Mouse (Mus musculus): ENCODE measurements around the gene Prkce. TPM values are rescaled to one million over a fixed set of nuclear protein-coding genes. Genes with fewer than 3 reads are reported as not detected.

Prkce gene
- total RNA-seq, 2 experiments from 2014 or later, result 22.8 to 31.8 TPM

DNA sequence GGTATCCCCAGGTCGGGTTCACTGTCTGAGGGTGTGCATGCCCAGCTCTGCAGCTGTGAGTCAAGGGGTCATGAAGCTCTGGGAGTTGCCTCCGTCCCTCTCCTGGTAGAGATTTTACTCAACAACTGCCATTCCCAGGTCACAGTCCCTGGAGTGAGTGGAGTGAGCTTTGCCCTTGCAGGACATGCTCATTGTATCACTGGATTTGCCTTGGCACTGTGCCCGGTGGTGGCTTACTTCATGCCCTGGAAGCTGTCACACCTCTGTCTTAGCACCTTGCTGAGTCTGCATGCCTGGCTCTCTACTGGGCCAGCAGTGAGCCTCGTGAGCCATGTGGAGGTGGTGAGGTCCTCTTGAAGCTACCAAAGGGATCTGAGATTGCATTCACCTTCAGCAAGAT lies 167.4 kb downstream of the Prkce start:
- DNase-seq, result peak; percentile 70

- peak; percentile 15 for DNase-seq
These were observed 169.1 kb downstream of the Prkce start for GRCm38 (mm10) chr17:86336652-86337073.

DNA sequence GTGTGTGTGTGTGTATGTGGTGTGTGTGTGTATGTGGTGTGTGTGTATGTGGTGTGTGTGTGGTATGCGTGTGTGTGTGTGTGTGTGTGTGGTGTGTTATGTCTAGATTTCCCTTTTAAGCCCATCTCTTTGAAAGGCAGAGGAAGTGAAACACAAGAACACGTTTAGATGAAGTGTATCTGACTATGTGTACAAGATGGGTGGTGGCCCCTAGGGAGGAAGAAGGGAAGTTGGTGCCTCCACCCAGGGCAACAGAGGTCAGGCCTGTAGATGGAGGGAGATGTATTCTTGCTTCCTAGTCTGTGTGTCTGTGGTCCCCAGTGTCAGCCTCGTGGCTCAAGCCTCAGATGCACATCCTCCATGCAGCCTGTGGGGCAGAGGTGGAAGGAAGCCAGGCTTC lies 169.5 kb downstream of the Prkce start:
- DNase-seq, result peak; percentile 17

DNA sequence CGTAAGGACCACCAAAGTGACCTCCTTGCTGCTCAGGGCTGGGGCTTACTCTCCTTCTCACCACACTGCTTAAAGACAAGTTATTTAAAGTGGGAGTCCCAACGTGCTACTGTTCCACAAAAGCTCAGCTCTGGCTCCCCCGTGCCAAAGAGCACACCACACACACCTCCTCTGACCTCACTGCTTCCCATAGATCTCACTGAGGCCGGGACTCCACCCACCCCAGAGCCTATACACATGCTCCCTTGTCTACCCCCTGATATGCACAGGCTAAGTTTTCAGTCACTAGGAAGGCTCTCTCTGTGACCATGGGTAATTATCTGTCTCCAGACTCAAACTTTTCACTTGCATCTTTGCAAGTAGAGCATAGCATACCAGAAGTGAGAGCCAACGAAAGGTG lies 170.7 kb downstream of the Prkce start:
- no peak for DNase-seq

- DNase-seq, result no peak
These were observed 176.4 kb downstream of the Prkce start for GRCm38 (mm10) chr17:86344032-86344431.

DNA sequence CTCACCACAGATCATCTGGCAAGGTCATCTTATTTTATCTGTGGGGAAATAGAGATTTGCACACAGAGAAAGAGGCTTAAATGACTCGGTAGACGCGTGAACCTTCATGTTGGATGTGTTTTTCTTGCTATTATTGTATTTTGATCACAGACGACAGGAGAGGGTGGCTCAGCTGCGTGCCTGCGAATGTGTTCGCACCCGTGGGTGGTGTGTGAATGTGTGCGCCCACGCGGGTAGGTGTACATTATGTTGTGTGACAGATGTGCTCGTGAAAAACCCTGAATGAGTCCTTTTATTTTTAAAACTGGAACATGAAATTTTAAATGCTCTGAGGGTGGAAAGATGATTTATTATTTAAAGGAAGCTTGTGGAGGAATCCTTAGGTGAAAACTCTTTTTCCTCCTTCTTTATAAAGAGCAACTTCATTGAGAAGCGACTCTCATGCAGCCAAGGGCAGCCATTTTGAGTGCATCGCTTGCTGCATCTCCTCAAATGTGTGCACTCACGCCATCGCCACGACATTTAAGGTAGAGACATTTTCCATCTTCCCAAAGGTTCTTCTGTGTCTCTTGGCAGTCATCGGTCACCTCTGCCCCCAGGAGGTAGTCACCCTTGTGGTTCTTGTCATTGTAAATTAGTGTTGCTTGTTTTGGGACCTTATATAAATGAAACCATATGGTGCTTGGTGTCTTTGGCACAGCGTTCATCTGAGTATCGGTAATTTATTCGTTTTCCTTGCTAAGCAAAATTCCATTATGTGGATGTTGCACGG lies 177.8 kb downstream of the Prkce start:
- no peak for DNase-seq

DNA sequence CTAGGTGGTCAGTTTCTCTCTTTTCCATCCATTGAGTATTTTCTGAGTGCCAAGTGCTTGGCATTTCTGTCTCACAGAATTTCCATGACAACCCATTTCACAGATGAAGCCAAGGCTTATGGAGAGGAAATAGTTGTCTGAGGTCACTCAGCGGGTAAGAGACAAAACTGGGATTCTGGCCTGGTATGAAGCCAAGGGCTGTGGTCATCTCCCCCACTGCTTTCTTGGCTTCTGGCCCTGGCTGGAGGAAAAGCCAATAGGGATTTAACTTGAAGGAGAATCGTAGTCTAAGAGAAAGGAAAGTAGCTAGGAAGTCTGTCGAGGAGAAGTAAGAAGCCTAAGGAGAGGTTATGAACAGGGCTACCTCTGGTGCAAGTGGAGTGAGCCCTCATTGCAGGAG lies 182.7 kb downstream of the Prkce start:
- peak; percentile 70 for DNase-seq

GRCm38 (mm10) chr17:86350791-86351261 lies 183.2 kb downstream of the Prkce start:
- DNase-seq, result peak; percentile 37

GRCm38 (mm10) chr17:86351282-86351681 lies 183.7 kb downstream of the Prkce start:
- no peak for DNase-seq

- no peak for DNase-seq
These were observed 184.9 kb downstream of the Prkce start for GRCm38 (mm10) chr17:86352247-86353037.

DNA sequence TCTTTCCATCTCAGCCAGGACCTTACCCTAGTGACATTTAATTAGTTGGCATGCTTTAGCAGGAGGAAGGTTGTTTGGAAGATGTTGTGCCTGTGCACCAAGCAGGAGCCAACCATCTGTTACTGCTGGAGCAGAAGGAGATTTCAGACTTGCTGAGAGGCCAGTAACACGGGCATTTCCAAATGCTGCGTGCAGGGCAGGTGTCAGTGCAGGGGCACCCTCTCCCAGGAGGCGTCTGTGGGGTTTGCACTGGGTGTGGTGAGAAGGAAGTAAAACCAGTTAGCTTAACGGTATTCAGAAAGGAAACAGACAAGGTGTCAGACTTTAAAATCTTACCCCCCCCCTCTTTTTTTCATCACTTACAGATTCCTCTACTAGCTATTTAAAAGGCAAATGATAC lies 186.1 kb downstream of the Prkce start:
- DNase-seq, result no peak

- DNase-seq, result no peak
These were observed 186.5 kb downstream of the Prkce start for GRCm38 (mm10) chr17:86354101-86354500.

DNA sequence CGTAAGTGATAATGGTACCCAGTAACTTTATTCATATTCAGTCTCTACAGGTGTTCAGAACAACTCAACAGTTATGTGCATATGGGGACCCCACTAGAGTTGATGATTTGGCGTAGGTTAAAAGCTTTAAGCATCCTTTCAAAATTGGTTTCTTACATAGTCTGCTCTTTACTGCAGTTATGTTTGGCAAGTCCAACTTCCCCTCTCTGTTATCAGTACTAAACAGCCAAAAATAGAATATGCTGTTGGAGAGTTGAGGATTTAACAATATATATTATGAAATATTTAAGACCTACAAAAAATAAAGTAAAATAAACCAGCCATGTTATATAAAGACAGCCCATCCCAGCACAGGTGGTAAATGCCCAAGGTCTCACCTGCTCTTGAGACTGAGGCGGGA lies 187.3 kb downstream of the Prkce start:
- DNase-seq, result no peak

DNA sequence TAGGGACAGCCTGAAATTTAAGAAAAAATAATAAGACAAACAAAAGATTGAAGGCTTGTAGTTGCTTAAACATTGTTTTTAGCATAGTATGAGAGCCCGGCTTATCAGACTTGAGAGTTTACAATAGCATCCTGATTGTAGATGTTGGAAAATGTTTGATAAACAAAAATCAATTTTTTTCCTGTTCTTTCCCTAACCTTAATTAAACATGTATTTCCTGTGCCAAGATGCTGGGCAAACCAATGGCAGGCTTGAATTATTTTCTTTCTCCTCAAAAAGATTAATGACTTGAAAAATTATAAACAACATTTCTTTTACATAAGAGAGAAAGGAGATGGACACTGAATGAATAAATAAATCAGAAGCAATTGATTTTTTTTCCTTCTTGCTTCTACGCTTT lies 187.7 kb downstream of the Prkce start:
- DNase-seq, result no peak

GRCm38 (mm10) chr17:86355772-86356451 lies 188.3 kb downstream of the Prkce start:
- no peak for DNase-seq

- no peak for DNase-seq
These were observed 190.8 kb downstream of the Prkce start for GRCm38 (mm10) chr17:86358388-86358787.

DNA sequence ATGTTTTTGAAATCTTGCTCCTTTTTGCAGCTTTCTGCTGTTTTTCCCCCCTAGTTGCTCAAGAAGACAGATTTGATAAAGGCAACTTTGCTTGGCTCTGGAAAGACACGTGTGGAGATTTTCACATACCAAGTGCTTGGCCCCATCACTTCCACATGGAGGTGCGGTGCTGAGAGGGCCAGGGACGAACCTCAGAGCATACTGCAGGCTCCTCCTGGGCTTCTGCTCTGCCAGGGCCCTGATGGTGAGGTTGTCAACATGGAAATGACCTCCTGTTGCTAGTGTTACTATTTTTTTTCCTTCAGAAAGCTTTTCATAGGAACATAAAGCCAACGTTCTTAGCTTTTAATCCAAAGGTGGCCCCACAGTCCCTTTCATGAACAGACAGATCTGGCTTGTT lies 191.3 kb downstream of the Prkce start:
- DNase-seq, result no peak

DNA sequence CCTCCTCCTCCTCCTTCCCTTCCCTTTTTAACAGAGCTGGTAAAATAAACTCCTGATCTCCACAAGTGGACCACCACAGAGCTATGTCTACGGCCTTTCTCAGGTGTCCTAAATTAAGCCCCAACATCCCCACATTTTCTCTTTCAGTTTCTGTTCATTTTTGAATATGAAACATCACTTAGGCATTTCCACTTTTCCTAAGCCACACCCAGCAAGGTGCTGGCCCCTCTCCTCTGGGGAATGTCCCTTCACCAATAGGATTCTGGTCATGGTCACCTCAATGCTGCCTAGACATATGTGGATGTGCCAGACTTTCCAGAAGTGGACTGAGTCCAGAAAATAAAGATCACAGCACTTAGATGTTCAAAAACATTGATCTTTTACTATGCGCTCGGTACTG lies 193.3 kb downstream of the Prkce start:
- DNase-seq, result no peak

DNA sequence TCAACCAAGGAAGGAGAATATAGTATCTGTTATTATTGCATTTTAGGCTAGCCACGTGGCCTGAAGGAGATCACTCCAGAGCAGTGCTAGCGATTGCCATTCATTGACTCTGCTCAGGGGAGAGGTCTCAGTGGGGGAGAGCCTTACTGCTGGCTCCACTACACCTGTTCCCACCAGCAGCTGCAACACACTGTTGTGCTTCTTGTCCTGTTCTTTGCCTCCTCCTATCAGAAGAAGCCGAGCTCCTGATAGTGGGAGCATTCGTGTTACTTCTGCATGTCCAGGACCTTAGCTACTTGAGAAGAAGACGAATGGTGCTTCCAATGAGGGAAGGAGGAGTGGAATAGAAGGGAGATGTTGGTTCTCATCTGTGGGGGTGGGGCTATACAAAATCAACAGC lies 195.8 kb downstream of the Prkce start:
- DNase-seq, result no peak

DNA sequence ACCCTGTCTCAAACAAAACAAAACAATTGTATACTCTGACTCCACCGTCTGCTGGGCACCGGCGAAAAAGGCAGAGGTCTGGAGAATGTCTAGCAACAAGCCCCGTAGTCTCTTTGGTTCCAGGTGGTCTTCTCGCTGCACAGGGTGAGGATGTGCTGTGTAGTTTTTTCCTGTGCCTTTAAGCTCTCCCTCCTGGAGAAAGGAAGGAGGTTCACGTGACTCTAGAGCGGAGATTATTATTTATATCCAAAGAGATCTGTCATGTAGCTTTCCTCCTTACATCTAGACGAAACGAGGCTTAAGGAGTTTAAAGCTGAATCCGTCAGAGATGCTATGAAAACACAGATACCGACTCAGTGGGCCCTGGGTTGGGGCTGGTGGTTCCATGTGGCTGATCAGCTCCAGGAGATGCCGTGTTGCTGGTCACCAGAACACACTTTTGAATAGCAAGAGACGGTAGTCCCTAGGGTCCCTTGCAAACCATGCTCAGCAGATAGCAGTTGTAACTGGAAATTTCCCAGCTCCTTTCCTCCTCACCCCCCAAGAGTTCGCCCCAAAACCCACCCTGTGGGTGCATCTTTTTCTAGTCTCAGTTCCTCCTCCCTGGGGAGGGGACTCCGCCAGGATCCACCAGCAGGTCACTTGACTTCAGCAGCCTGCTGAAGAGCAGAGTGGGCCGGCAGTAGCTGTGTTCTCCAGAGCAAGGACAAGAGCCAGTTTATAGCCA lies 196.9 kb downstream of the Prkce start:
- DNase-seq, result no peak

DNA sequence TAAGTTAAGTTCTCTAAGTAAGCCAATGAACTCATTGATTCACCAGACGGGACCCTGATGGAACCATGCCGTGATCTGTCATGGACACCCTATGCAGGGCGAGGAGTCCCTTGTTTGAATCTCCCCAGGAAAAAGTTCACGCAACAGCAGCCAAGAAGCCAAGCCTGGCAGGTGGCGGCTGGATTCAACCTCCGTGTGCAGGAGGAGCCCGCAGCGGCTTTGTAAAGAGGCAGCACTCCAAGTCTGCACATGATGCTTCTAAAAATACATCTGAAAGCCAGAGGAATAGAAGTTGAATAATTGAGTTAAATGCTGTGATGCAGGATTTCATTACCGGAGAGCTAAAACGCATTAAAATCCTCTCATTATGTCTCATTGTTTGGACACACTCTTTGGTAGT lies 199.3 kb downstream of the Prkce start:
- peak; percentile 43 for DNase-seq

- no peak for DNase-seq
These were observed 200.1 kb downstream of the Prkce start for GRCm38 (mm10) chr17:86367676-86368075.

Measured in adrenal gland, postnatal 10 days (tissue).